Mouse (Mus musculus) frontal cortex, postnatal 25 days (tissue): Measurements from ENCODE around the gene Spdl1.
"Not testable (repeated sequence)": the region's sequence is repeated elsewhere in the genome, so short reads cannot be mapped to it uniquely, and the experiment has no call there.

Experiments used
- DNase-seq, 2 experiments: peaks; one replicate each; pipeline ENCODE4 v3.0.0; 2022; ENCODE audit warnings: low spot score in 2 of 2

Gene Spdl1

GRCm38 (mm10) chr11:34805026-34805425 is 28.4 kb downstream of the Spdl1 start:
- DNase-seq = not testable (repeated sequence)

- DNase-seq = not testable (repeated sequence)
Measured at GRCm38 (mm10) chr11:34798066-34798465, 35.4 kb downstream of the Spdl1 start.

DNA sequence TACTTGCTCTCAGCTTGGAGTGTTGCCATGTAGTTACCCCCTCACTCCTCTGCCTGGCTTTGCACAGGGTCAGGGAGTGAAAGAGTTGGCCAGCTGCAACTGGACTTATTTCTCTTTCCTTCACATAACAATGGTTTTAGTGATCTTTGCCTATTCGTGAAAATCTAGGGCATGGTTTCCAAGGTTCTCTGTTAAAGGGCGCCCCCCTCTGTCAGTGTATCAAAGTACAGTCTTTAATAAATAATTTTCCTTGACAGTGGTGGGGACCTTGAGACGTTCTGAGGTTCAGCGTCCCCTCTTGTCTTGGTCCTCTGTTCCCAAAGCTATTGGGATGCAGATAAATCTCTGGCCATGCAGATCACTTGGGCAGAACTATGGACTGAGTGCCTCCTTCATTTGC is 37.3 kb downstream of the Spdl1 start:
- DNase-seq = no peak

GRCm38 (mm10) chr11:34791872-34792271 is 41.6 kb downstream of the Spdl1 start:
- no peak for DNase-seq

DNA sequence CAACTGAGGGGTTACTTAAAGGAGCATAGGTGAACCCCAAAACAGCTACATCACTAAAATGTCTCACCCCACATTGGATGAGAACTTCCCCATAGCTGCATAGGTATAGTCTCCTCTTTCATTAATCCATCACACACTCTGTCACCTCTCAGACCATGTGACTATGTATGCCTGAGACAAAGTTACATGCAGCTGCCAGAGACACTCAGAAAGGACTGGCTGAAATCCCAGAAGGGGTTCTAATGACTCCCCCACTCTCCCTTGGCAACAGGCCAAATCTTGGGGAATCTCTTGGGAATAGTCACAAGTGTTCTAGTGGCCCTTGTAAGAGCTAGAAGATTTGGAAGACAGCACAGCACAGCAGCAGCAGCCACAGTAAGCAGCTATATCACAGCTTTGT is 48.6 kb downstream of the Spdl1 start:
- DNase-seq = no peak

- no peak for DNase-seq
Measured at GRCm38 (mm10) chr11:34783587-34784043, 49.8 kb downstream of the Spdl1 start, which contains the start of gene Dock2. TSS of gene Dock2 (minus strand) at chr11:34783892.

GRCm38 (mm10) chr11:34782516-34783430 is 50.7 kb downstream of the Spdl1 start:
- DNase-seq = no peak

DNA sequence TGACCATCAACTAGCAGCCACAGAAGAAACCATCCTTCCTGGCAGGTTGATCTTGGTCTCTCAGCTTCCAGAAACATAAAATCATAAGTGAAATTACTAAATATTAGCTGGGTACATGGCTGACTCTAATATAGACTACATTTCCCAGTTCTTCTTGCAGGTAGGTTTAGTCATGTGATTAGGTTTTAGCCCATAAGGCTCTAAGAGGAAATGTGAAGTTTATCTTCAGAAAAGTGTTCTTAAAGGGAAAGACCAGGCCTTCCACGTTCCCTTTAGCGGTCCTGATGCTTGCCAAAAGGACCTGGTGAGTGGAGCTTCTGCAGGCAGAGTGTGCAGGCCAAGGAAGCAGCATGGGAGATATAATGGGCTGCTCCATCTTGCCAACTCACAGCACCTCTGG is 52.7 kb downstream of the Spdl1 start:
- no peak for DNase-seq

- DNase-seq = no peak
Measured at GRCm38 (mm10) chr11:34779966-34780365, 53.5 kb downstream of the Spdl1 start.

DNA sequence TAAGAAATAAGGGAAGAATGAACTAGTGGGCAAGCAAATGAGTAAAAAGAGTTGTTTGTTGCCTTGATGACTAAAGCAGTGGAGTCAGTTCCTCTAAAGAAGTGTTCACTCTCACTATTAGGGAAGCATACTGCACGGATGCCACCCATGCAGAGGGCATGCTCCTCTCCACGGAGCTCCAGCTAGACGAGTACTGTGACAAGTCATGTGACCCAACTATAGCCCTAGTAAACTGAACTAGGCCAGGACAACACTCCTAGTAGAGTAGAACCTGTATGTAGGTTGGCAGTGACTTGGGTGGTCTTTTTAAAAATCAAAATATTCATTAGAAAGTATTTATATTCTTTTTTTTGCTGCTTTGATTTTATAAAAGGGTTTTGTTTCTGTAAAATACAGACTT is 55.1 kb downstream of the Spdl1 start:
- DNase-seq = no peak

- no peak for DNase-seq
Measured at GRCm38 (mm10) chr11:34777529-34777928, 55.9 kb downstream of the Spdl1 start.

DNA sequence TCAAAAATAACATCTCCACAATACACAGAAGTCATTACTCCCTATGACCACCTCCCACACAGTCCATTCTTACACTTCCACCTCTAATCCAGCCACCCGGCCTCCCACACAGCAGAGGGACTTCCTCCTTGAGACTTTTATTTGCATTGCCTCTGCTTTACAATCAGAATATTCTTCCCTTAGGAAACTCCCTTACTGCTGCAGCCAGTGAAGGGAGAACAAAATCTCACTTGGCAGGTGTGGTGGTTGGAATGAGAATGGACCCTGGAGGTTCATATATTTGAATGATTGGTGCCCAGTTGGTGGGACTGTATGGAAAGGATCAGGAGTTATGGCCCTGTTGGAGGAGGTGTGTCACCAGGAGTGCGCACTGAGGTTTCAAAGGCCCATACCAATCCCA is 57.4 kb downstream of the Spdl1 start:
- no peak for DNase-seq

- DNase-seq = no peak
Measured at GRCm38 (mm10) chr11:34774636-34775035, 58.8 kb downstream of the Spdl1 start.

DNA sequence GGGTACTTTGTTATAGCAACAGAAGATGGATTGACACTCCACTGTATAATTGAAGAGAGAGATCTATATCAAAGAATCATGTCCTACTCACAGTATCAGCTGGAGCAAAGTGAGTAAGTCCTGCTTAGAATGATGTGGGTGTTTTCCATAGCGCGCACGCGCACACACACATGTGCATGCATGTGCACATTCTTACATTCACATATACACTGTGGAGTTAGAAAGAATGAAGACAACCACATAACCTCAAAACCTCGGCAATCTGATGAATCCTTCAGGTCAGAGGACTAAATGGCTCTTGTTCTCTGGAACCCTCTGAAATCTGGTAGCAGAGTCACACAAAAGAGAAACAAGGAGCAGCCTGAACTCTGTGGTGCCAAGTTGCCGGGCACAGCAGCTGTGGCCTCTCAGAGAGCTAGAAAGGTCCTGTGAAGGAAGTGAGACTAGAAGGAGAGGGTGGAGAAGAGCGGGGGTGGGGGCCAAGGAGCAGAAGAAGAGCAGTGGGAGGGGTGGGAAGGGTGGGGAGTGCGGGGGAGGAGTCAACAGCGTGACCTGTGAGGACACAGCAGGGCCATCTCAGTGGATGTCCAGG is 60.0 kb downstream of the Spdl1 start:
- no peak for DNase-seq

DNA sequence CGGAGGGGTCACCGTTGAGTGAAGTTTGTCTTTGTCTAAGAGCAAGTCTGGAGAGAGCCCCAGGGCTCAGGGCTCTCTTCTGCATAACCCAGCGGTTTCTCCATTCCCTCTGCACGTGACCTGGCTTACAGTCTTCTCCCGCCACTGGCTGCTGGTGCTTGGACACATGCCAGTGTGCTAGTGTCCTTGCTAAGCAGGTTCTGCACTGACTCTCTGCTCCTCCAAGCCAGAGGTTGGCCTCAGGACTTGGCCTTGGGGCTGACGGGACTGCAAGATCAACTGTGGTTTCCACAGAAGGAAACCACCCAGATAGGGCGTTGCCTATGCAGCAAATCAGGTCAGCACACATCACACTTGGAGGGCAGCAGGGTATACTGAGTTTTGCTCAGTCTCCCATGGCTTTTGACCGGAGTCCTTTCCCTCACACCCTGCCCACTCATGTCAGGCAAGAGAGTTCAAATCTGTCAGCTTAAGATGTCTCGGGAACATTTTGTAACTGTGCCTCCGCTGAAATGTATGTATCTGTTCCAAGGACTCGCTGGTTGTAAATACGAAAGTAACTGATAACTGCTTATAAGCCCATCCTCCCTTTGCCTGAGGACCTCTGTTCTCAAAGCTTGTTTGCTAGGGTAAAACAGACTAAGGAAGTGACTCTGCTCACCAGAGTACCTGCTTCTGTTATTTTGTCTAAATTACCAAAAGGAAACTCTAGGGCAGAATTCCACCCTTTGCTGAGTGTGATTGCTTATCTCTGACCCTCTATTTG is 62.0 kb downstream of the Spdl1 start:
- no peak for DNase-seq

DNA sequence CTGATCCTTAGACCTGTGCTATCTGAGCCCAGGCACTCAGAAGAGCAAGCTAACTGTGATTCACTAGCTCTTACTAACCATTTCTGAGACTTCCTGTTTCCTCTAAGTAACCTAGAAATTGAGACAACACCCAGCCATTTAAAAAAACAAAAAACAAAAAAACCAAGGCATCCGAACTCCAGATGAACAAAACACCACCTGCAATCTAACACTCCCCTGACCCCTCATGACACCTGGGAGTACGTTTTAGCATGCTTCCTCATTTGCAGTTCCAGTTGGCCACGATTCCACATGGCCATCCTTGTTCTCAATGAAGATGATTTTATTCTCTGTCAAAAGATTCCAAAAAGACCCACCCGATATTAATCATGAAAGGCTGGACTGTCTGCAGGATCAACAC is 62.8 kb downstream of the Spdl1 start:
- DNase-seq = no peak

DNA sequence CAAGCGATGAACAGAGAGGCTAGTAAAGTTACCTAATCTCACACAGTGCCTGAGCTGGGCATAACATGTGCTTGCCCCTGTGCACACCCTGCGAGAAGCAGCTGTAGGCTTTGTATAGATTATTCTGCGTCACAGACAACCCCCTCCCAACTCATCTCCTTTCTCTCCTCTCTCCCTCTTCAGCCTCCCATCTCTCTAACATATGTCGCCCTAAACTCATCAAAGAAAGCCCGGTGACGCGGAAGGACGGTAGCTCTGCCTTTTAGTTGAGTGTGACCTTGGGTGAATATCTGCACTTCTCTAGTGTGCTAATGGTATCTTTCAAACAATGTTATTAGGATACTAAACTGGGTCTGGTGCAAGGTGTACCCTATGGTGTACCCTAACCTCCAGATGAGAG is 63.5 kb downstream of the Spdl1 start:
- DNase-seq = no peak

- no peak for DNase-seq
Measured at GRCm38 (mm10) chr11:34769396-34769795, 64.0 kb downstream of the Spdl1 start.

GRCm38 (mm10) chr11:34763739-34764361 is 69.6 kb downstream of the Spdl1 start:
- no peak for DNase-seq

GRCm38 (mm10) chr11:34762570-34763127 is 70.8 kb downstream of the Spdl1 start:
- no peak for DNase-seq

GRCm38 (mm10) chr11:34762125-34762524 is 71.3 kb downstream of the Spdl1 start:
- no peak for DNase-seq

GRCm38 (mm10) chr11:34759582-34759981 is 73.9 kb downstream of the Spdl1 start:
- DNase-seq = no peak
